Mouse (Mus musculus) Muller cell, postnatal 12 days (primary cell): ENCODE measurements at regions not wholly inside any gene's neighbourhood (a gene's known extent, or its start where the extent isn't known, plus 50 kb on each side); places are given as distances from the start of the nearest gene placed in this dataset.

Source experiments
- DNase-seq: peaks from one replicate; pipeline ENCODE4 v3.0.0-alpha.2; 2015; ENCODE audit errors: inconsistent ontology term

GRCm38 (mm10) chr8:126854121-126855055, 91.3 kb downstream of the Tomm20 start:
- no peak for DNase-seq

- peak; percentile 86 for DNase-seq
Measured at GRCm38 (mm10) chr8:126852663-126853390, 92.8 kb downstream of the Tomm20 start.

GRCm38 (mm10) chr8:126852184-126852583, 93.5 kb downstream of the Tomm20 start:
- DNase-seq: peak; percentile 94

- DNase-seq: no peak
Measured at GRCm38 (mm10) chr8:126851780-126852179, 93.9 kb downstream of the Tomm20 start.

GRCm38 (mm10) chr8:126850189-126850535, 95.5 kb downstream of the Tomm20 start:
- no peak for DNase-seq

GRCm38 (mm10) chr8:126849411-126850188, 96.0 kb downstream of the Tomm20 start:
- DNase-seq: peak; percentile 93

- DNase-seq: no peak
Measured at GRCm38 (mm10) chr8:126848369-126849105, 97.1 kb downstream of the Tomm20 start.

- no peak for DNase-seq
Measured at GRCm38 (mm10) chr8:126847664-126848353, 97.8 kb downstream of the Tomm20 start.

GRCm38 (mm10) chr8:126846188-126846565, 99.5 kb downstream of the Tomm20 start:
- DNase-seq: no peak

- no peak for DNase-seq
Measured at GRCm38 (mm10) chr8:126845530-126846187, 100.0 kb downstream of the Tomm20 start.

GRCm38 (mm10) chr8:126844627-126845026, 101.0 kb downstream of the Tomm20 start:
- DNase-seq: no peak

GRCm38 (mm10) chr8:126841187-126841586, 104.5 kb downstream of the Tomm20 start:
- no peak for DNase-seq

GRCm38 (mm10) chr8:126839712-126840355, 105.8 kb downstream of the Tomm20 start:
- DNase-seq: peak; percentile 98

- DNase-seq: no peak
Measured at GRCm38 (mm10) chr8:126839039-126839711, 106.5 kb downstream of the Tomm20 start.

- DNase-seq: no peak
Measured at GRCm38 (mm10) chr8:126838228-126838627, 107.4 kb downstream of the Tomm20 start.

GRCm38 (mm10) chr8:126837318-126838025, 108.2 kb downstream of the Tomm20 start:
- no peak for DNase-seq

- DNase-seq: no peak
Measured at GRCm38 (mm10) chr8:126835554-126835953, 110.1 kb downstream of the Tomm20 start.
